Mouse (Mus musculus) adrenal gland, postnatal 25 days (tissue): ENCODE measurements around the gene Hnrnpa2b1. TPM values are rescaled to one million over a fixed set of nuclear protein-coding genes. Genes with fewer than 3 reads are reported as not detected.

Experiments
- DNase-seq: peaks from one replicate; pipeline ENCODE4 v3.0.0; 2021; ENCODE audit warnings: mixed read lengths
- total RNA-seq: library from RNA; stranded (reverse); gene quantifications from 2 replicates; pipeline ENCODE4 v1.2.3, GENCODE M21; 2021

Hnrnpa2b1 gene
- total RNA-seq, 1 experiment from 2014 or later = 735 TPM

GRCm38 (mm10) chr6:51417306-51417936 lies 52.3 kb downstream of the Hnrnpa2b1 start:
- DNase-seq = no peak

GRCm38 (mm10) chr6:51416433-51416832 lies 53.3 kb downstream of the Hnrnpa2b1 start:
- DNase-seq = no peak

Other genes starting within 250 kb of the Hnrnpa2b1 start
- 0.48 TPM in 1 of 2 replicates, not detected in the other for gene Nfe2l3, start 37.2 kb downstream of the Hnrnpa2b1 start, total RNA-seq
- gene Cbx3, start 466 bp upstream of the Hnrnpa2b1 start, total RNA-seq = 107 and 114 TPM in 2 replicates
- gene Snx10, start 54.0 kb upstream of the Hnrnpa2b1 start, total RNA-seq = 23.7 and 26.6 TPM in 2 replicates